Mouse (Mus musculus) ES-E14 (cell line): ENCODE results near the gene Dgat2.

Experiments used
- HCFC1 ChIP-seq: IDR thresholded peaks from 2 replicates; pipeline ENCODE4 v1.6.1; 2012; ENCODE audit warnings: low read length, inconsistent platforms, borderline replicate concordance; ENCODE audit not compliant: insufficient read depth
- ZC3H11A ChIP-seq: IDR thresholded peaks from 2 replicates; pipeline ENCODE4 v1.6.1; 2012; ENCODE audit warnings: low read depth, mild to moderate bottlenecking, inconsistent platforms, low read length, borderline replicate concordance
- ZNF384 ChIP-seq: IDR thresholded peaks from 2 replicates; pipeline ENCODE4 v1.6.1; 2012; ENCODE audit warnings: low read depth, low read length, inconsistent platforms

DNA sequence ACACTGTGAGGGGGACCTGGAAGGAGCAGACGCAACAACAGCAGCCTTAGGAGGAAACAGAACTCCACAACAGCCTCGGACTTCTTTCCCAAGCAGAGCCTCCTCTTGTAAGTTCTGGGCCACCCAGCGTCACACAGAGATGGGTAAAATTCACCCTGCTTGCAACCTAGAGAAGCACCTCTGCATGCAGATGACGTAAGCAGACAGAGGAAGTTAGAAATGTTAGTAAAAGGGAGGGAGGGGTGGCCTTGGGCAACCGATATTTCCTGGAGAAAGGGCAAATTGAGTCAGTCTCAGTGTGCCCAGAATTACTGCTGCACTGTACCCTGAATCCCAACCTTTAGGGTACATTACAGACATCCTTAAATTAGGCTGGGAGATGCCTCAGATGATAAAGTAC is 7.4 kb upstream of the Dgat2 start:
- TF ChIP-seq HCFC1 (no peak), ZC3H11A (no peak), ZNF384 (no peak)
